Mouse (Mus musculus): ENCODE measurements at regions not wholly inside any gene's neighbourhood (a gene's known extent, or its start where the extent isn't known, plus 50 kb on each side); places are given as distances from the start of the nearest gene placed in this dataset.
"Not testable (repeated sequence)": the region's sequence is repeated elsewhere in the genome, so short reads cannot be mapped to it uniquely, and the experiment has no call there.

- H3K79me2 ChIP-seq (ENCODE audit: control insufficient read depth, insufficient read depth, low read length): no peaks in the 10 kb centered on the region
- DNase-seq (ENCODE audit: extremely low read depth, low read depth, low spot score): peak; percentile 76
- no peaks in the 10 kb centered on the region for H3K27me3 ChIP-seq (ENCODE audit: control insufficient read depth, insufficient read depth, low read length)
- no peak overlapping the region for H3K4me3 ChIP-seq (ENCODE audit: insufficient read depth, low read depth, low read length)
- H3K9ac ChIP-seq (ENCODE audit: low read depth, low read length): no peak overlapping the region
- H3K4me1 ChIP-seq (ENCODE audit: control insufficient read depth, insufficient read depth, low read length): no peaks in the 10 kb centered on the region; the same call in 1 of the 2 replicates
- WGBS: 65% methylated on average over 1 of the region's 1 CpGs
- no peak overlapping the region for H3K27ac ChIP-seq (replicated peaks; ENCODE audit: insufficient read depth, low read depth, low read length)
- no peak for TF ChIP-seq CTCF (IDR thresholded peaks at IDR 0.05; ENCODE audit: low read depth, low read length)
- no peak for TF ChIP-seq POLR2A (IDR thresholded peaks at IDR 0.05; ENCODE audit: extremely low read depth, insufficient read depth, low read length)
- no peaks in the 10 kb centered on the region for H3K36me3 ChIP-seq (ENCODE audit: control insufficient read depth, insufficient read depth, low read length)
Observed at GRCm38 (mm10) chr16:8189071-8189470, 235.9 kb downstream of the Tmem114 start.

- TF ChIP-seq CTCF (IDR thresholded peaks at IDR 0.05; ENCODE audit: low read depth, low read length) (no peak), POLR2A (IDR thresholded peaks at IDR 0.05; ENCODE audit: extremely low read depth, insufficient read depth, low read length) (no peak)
- no peak overlapping the region for H3K9ac ChIP-seq (ENCODE audit: low read depth, low read length)
- peak; percentile 31 for DNase-seq (ENCODE audit: extremely low read depth, low read depth, low spot score)
- H3K4me1 ChIP-seq (ENCODE audit: control insufficient read depth, insufficient read depth, low read length): no peaks in the 10 kb centered on the region; the same call in 1 of the 2 replicates
- WGBS: 69% methylated on average over 4 of the region's 4 CpGs
- no peak overlapping the region for H3K4me3 ChIP-seq (ENCODE audit: insufficient read depth, low read depth, low read length)
- no peaks in the 10 kb centered on the region for H3K27me3 ChIP-seq (ENCODE audit: control insufficient read depth, insufficient read depth, low read length)
- H3K27ac ChIP-seq (replicated peaks; ENCODE audit: insufficient read depth, low read depth, low read length): no peak overlapping the region
- no peaks in the 10 kb centered on the region for H3K36me3 ChIP-seq (ENCODE audit: control insufficient read depth, insufficient read depth, low read length)
- H3K79me2 ChIP-seq (ENCODE audit: control insufficient read depth, insufficient read depth, low read length): no peaks in the 10 kb centered on the region
Observed at GRCm38 (mm10) chr16:8188505-8188904, 236.4 kb downstream of the Tmem114 start.

- Histone ChIP-seq H3K79me2 (ENCODE audit: control insufficient read depth, insufficient read depth, low read length) (no peaks in the 10 kb centered on the region), H3K36me3 (ENCODE audit: control insufficient read depth, insufficient read depth, low read length) (no peaks in the 10 kb centered on the region), H3K27me3 (ENCODE audit: control insufficient read depth, insufficient read depth, low read length) (no peaks in the 10 kb centered on the region), H3K4me1 (ENCODE audit: control insufficient read depth, insufficient read depth, low read length) (no peaks in the 10 kb centered on the region), H3K4me3 (ENCODE audit: insufficient read depth, low read depth, low read length) (no peak overlapping the region), H3K27ac (replicated peaks; ENCODE audit: insufficient read depth, low read depth, low read length) (no peak overlapping the region), H3K9ac (ENCODE audit: low read depth, low read length) (no peak overlapping the region)
- TF ChIP-seq POLR2A (IDR thresholded peaks at IDR 0.05; ENCODE audit: extremely low read depth, insufficient read depth, low read length) (no peak), CTCF (IDR thresholded peaks at IDR 0.05; ENCODE audit: low read depth, low read length) (no peak)
- DNase-seq (ENCODE audit: extremely low read depth, low read depth, low spot score): no peak
- 68% methylated on average over 6 of the region's 6 CpGs for whole genome bisulfite sequencing
Observed at GRCm38 (mm10) chr16:8184781-8185180, 240.2 kb downstream of the Tmem114 start.

- no peaks in the 10 kb centered on the region for H3K36me3 ChIP-seq (ENCODE audit: control insufficient read depth, insufficient read depth, low read length)
- H3K4me3 ChIP-seq (ENCODE audit: insufficient read depth, low read depth, low read length): no peak overlapping the region
- H3K79me2 ChIP-seq (ENCODE audit: control insufficient read depth, insufficient read depth, low read length): no peaks in the 10 kb centered on the region
- DNase-seq (ENCODE audit: extremely low read depth, low read depth, low spot score): no peak
- WGBS: 22% methylated on average over 1 of the region's 1 CpGs
- H3K9ac ChIP-seq (ENCODE audit: low read depth, low read length): no peak overlapping the region
- no peak for TF ChIP-seq POLR2A (IDR thresholded peaks at IDR 0.05; ENCODE audit: extremely low read depth, insufficient read depth, low read length)
- TF ChIP-seq CTCF (IDR thresholded peaks at IDR 0.05; ENCODE audit: low read depth, low read length): no peak
- H3K27me3 ChIP-seq (ENCODE audit: control insufficient read depth, insufficient read depth, low read length): no peaks in the 10 kb centered on the region
- no peaks in the 10 kb centered on the region for H3K4me1 ChIP-seq (ENCODE audit: control insufficient read depth, insufficient read depth, low read length)
- no peak overlapping the region for H3K27ac ChIP-seq (replicated peaks; ENCODE audit: insufficient read depth, low read depth, low read length)
Observed at GRCm38 (mm10) chr16:8178946-8179345, 246.0 kb downstream of the Tmem114 start.

GRCm38 (mm10) chr16:8177226-8177625 is 247.7 kb downstream of the Tmem114 start:
- not testable (repeated sequence) for H3K4me1 ChIP-seq (ENCODE audit: control insufficient read depth, insufficient read depth, low read length); H3K27ac ChIP-seq (replicated peaks; ENCODE audit: insufficient read depth, low read depth, low read length); H3K27me3 ChIP-seq (ENCODE audit: control insufficient read depth, insufficient read depth, low read length); H3K9ac ChIP-seq (ENCODE audit: low read depth, low read length); H3K4me3 ChIP-seq (ENCODE audit: insufficient read depth, low read depth, low read length); H3K36me3 ChIP-seq (ENCODE audit: control insufficient read depth, insufficient read depth, low read length); DNase-seq (ENCODE audit: extremely low read depth, low read depth, low spot score); H3K79me2 ChIP-seq (ENCODE audit: control insufficient read depth, insufficient read depth, low read length)
- 89% methylated on average over 7 of the region's 7 CpGs for WGBS

GRCm38 (mm10) chr16:8176126-8176525 is 248.8 kb downstream of the Tmem114 start:
- TF ChIP-seq POLR2A (IDR thresholded peaks at IDR 0.05; ENCODE audit: extremely low read depth, insufficient read depth, low read length): no peak
- no peak for TF ChIP-seq CTCF (IDR thresholded peaks at IDR 0.05; ENCODE audit: low read depth, low read length)
- Histone ChIP-seq H3K27ac (replicated peaks; ENCODE audit: insufficient read depth, low read depth, low read length) (no peak overlapping the region), H3K4me1 (ENCODE audit: control insufficient read depth, insufficient read depth, low read length) (no peaks in the 10 kb centered on the region), H3K9ac (ENCODE audit: low read depth, low read length) (no peak overlapping the region), H3K4me3 (ENCODE audit: insufficient read depth, low read depth, low read length) (no peak overlapping the region), H3K36me3 (ENCODE audit: control insufficient read depth, insufficient read depth, low read length) (no peaks in the 10 kb centered on the region), H3K27me3 (ENCODE audit: control insufficient read depth, insufficient read depth, low read length) (no peaks in the 10 kb centered on the region), H3K79me2 (ENCODE audit: control insufficient read depth, insufficient read depth, low read length) (no peaks in the 10 kb centered on the region)
- DNase-seq (ENCODE audit: extremely low read depth, low read depth, low spot score): no peak
- WGBS: 60% methylated on average over 6 of the region's 6 CpGs

Data from liver, adult 2 months (tissue).